Mouse (Mus musculus): ENCODE measurements around the gene Zbtb34. TPM values are rescaled to one million over a fixed set of nuclear protein-coding genes. Genes with fewer than 3 reads are reported as not detected.

The Zbtb34 gene
- polyA plus RNA-seq, 1 experiment from 2014 or later = 10.4 TPM

DNA sequence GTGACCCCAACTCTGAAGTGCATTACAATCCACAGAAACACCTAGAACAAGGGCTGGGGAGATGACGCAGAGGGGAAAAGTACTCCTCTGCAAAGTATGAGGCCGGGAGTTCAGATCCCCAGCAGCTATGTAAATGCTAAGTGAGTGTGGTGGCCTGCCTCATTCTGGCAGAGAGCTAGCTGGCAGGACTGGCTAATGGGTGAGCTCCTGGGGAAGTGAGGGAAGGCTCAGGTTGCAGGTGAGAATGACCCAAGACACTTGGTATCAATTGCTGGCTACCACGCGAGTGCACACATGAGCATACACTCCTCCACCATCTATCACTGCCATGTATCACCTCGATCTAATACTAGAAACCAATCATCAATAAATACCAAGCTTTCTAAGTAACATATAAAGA lies 25.1 kb upstream of the Zbtb34 start:
- Histone ChIP-seq H3K4me3 (replicated peaks) (no peak overlapping the region), H3K36me3 (replicated peaks) (peaks cover 74% of the 10 kb centered on the region), H3K27me3 (no peaks in the 10 kb centered on the region), H3K27ac (no peak overlapping the region), H3K9me3 (no peaks in the 10 kb centered on the region), H3K4me1 (no peaks in the 10 kb centered on the region), H3K4me2 (no peak overlapping the region), H3K9ac (no peak overlapping the region)
- WGBS = 91% methylated on average over 5 of the region's 5 CpGs
- ATAC-seq (ENCODE audit: low FRiP score) = no peak

DNA sequence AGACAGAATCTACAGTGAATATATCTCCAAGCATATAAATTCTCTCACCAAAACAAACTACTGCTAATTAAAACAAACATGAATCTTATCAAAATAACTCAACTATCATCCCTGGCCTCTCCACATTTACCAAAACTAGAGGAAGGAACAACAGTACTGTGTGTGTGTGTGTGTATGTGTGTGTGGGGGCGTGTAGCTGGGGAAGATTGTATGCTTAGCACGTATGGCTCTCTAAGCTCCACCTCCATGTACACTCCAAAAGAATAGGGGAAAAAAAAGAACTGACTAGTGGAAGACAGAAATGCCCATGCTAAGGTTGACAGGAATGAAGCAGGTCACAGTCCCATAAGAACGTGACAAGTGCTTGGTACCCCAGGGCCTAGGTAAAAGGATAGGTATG lies 24.2 kb upstream of the Zbtb34 start:
- Histone ChIP-seq H3K4me2 (no peak overlapping the region), H3K9ac (no peak overlapping the region), H3K36me3 (replicated peaks) (peaks cover 74% of the 10 kb centered on the region), H3K27ac (no peak overlapping the region), H3K9me3 (no peaks in the 10 kb centered on the region), H3K4me3 (replicated peaks) (no peak overlapping the region), H3K27me3 (no peaks in the 10 kb centered on the region), H3K4me1 (no peaks in the 10 kb centered on the region)
- 89% methylated on average over 3 of the region's 3 CpGs for WGBS
- no peak for ATAC-seq (ENCODE audit: low FRiP score)

DNA sequence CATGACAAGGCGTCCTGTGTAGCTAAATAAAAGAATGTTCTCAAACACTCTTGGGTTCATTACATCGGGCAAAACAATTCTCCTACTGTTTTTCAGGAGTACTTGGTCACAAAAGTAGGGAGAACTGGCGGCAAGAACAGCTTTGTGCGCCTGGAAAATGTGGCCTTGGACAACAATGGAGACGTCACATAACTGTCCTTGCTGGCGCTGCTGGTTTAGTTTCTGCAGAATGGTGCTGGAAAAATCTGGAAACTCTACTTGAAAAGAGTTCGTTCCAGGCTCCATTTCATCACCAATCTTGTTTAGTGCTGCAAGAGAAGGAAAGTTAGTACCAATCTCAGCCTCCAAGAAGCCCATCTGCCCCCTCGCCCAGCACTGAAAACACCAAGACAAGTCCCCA lies 23.7 kb upstream of the Zbtb34 start:
- no peak overlapping the region for H3K9ac ChIP-seq
- no peak overlapping the region for H3K4me2 ChIP-seq
- ATAC-seq (ENCODE audit: low FRiP score) = no peak
- H3K9me3 ChIP-seq = no peaks in the 10 kb centered on the region
- no peak overlapping the region for H3K27ac ChIP-seq
- H3K36me3 ChIP-seq (replicated peaks) = peaks cover 75% of the 10 kb centered on the region
- H3K4me1 ChIP-seq = no peaks in the 10 kb centered on the region
- no peak overlapping the region for H3K4me3 ChIP-seq (replicated peaks)
- 89% methylated on average over 8 of the region's 8 CpGs for WGBS
- H3K27me3 ChIP-seq = no peaks in the 10 kb centered on the region

DNA sequence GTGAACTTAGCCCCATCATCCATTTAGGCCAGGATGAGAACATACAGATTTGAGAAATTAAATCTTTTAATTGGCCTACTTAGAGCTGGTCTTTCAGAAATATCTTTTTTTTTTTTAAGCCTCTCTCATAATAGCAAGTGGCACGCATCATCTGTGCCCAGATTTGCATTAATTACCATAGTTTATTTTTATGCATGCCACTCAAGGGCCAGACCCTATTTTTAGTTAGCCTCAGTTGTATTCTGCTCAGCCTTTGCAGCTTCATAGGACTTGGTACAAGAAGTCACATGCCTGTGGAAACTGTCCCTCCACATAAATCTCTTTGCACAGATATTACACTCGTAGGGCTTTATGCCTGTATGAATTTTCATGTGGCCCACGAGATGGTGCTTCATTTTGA lies 22.4 kb upstream of the Zbtb34 start:
- H3K4me1 ChIP-seq = no peaks in the 10 kb centered on the region
- 76% methylated on average over 3 of the region's 3 CpGs for WGBS
- H3K36me3 ChIP-seq (replicated peaks) = peaks cover 79% of the 10 kb centered on the region
- no peak overlapping the region for H3K4me3 ChIP-seq (replicated peaks)
- no peak overlapping the region for H3K9ac ChIP-seq
- no peak overlapping the region for H3K4me2 ChIP-seq
- H3K27ac ChIP-seq = no peak overlapping the region
- ATAC-seq (ENCODE audit: low FRiP score) = no peak
- H3K9me3 ChIP-seq = no peaks in the 10 kb centered on the region
- H3K27me3 ChIP-seq = no peaks in the 10 kb centered on the region

DNA sequence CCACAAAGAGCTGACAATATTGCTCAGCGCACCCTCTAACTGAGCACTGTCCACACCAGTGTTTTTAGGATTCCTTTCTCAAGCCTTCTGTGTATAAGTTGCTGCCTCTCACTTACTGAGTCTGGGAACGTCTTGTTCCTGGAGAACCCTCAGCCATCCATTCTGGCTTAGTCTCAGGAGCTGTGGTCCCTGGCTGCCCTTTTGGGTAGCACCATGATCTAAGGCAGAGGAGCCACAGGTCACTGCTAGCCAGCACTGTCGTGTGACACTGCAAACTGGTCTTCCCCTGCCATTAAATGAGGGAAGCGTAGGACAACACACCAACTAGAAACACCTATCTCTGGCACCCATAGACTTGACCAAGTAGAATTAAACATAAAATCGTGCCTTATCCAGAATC lies 21.6 kb upstream of the Zbtb34 start:
- Histone ChIP-seq H3K4me2 (no peak overlapping the region), H3K9me3 (no peaks in the 10 kb centered on the region), H3K36me3 (replicated peaks) (peaks cover 80% of the 10 kb centered on the region), H3K4me1 (no peaks in the 10 kb centered on the region), H3K27me3 (no peaks in the 10 kb centered on the region), H3K9ac (no peak overlapping the region), H3K4me3 (replicated peaks) (no peak overlapping the region), H3K27ac (no peak overlapping the region)
- no peak for ATAC-seq (ENCODE audit: low FRiP score)
- WGBS = 90% methylated on average over 5 of the region's 5 CpGs

DNA sequence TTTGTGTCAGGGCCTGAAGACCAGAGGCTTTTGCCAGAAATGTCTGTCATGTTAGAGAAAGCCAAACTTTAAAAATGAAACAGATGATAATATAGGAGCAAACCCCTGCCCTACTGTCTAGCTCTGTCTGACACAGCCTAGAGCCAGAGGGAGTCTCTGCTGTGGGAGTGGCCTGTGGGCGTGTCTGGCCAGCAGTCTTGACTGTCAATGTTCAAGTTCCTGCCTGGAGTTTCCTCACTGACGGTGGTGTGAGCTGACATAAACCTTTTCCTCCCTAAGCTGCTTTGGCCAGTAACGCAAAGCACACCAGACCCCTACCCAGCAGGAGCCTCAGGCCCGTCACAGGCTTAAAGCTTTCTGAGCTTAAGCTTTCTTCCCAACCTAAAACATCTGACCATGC lies 21.0 kb upstream of the Zbtb34 start:
- 58% methylated on average over 4 of the region's 4 CpGs for WGBS
- H3K36me3 ChIP-seq (replicated peaks) = peaks cover 80% of the 10 kb centered on the region
- ATAC-seq (ENCODE audit: low FRiP score) = no peak

DNA sequence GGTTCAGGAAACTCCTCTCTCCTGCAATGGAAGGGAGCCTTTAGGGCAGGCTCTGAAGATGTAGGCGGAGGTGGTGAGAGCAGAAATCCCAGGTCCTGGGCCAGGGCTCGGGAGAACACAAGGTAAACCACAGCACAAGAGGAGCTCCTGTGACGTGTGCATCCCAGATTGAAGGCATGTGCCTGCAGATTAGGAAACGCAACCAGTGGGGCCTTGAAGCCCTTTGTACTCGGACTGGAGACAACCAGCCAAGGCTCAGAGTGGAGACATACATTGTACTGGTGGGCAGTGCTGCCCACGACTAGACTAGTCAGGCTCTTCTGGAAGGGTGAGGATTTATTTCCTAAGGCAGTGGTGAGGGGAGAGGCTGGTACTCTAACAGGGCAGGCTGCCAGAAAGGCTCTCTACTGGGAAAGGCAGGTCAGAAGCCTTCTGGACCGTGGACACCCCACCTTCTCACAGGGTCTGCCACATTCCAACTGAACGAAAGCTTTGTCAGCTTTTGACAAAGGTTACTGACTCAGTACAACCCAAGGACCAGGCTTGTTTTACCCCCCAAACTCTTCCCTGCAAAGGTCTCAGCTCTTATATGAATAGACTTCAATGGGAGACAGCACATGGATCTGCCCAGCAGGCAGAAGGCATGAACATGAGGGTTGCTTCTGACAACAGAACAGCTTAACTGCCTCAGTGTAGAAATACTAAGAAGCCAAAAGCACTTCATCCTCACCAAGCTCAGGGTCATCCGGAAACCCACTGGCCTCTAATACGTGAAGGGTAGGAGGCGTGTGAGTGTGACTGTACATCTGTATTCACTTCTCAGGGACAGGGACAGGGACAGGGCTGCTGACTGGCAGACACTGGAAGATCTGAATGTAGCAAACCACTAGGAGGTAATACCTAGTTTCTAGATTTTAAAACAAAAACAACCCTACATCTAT lies 20.2 kb upstream of the Zbtb34 start:
- Histone ChIP-seq H3K4me1 (no peaks in the 10 kb centered on the region), H3K9me3 (no peaks in the 10 kb centered on the region), H3K4me2 (no peak overlapping the region), H3K9ac (no peak overlapping the region), H3K4me3 (replicated peaks) (no peak overlapping the region), H3K27me3 (no peaks in the 10 kb centered on the region), H3K27ac (no peak overlapping the region), H3K36me3 (replicated peaks) (peaks cover 75% of the 10 kb centered on the region)
- WGBS = 86% methylated on average over 11 of the region's 11 CpGs
- ATAC-seq (ENCODE audit: low FRiP score) = no peak

More for the DNA sequence above, 21.0 kb upstream of the Zbtb34 start:
- Histone ChIP-seq H3K4me1 (no peaks in the 10 kb centered on the region), H3K4me2 (no peak overlapping the region), H3K9me3 (no peaks in the 10 kb centered on the region), H3K4me3 (replicated peaks) (no peak overlapping the region), H3K27me3 (no peaks in the 10 kb centered on the region), H3K9ac (no peak overlapping the region), H3K27ac (no peak overlapping the region)

DNA sequence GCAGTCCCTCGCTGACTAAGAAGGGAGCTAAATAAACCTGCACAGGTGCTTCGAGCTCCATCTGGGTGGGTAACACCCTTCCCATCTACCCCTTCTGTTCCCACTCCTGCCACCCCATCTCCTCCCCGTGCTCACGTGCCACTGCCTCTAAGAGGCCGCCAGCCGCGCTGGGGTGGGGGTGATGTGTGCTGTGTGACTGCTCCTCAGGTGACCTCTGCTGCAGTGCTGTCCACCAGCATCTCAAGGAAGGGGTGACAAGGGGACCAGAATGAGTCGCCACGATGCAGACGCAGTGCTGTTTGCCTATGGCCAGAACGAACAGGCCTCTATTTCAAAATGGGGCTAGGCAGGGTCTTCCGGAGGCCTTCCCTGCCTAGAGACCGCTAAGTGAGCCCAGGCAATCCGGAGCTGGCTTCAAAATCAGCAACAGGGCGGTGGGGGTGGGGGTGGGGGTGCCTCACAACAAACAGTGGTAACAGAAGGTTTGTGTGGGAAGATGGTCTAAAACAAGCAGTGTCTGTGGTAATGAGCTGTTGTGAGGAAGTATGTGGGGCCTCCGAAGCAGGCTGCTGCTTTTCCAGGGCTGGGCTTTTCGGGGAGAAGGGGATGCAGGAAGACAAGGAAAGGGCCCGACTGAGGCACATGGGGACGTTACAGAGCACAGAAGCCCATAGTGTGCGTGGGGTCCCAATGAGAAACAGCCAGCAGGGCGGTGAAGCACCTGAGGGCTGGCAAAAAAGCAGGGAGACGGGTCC lies 18.2 kb upstream of the Zbtb34 start:
- 87% methylated on average over 22 of the region's 22 CpGs for WGBS
- Histone ChIP-seq H3K4me2 (no peak overlapping the region), H3K4me3 (replicated peaks) (no peak overlapping the region), H3K36me3 (replicated peaks) (peaks cover 57% of the 10 kb centered on the region), H3K4me1 (no peaks in the 10 kb centered on the region), H3K27ac (no peak overlapping the region), H3K27me3 (no peaks in the 10 kb centered on the region), H3K9ac (no peak overlapping the region), H3K9me3 (no peaks in the 10 kb centered on the region)
- no peak for ATAC-seq (ENCODE audit: low FRiP score)

DNA sequence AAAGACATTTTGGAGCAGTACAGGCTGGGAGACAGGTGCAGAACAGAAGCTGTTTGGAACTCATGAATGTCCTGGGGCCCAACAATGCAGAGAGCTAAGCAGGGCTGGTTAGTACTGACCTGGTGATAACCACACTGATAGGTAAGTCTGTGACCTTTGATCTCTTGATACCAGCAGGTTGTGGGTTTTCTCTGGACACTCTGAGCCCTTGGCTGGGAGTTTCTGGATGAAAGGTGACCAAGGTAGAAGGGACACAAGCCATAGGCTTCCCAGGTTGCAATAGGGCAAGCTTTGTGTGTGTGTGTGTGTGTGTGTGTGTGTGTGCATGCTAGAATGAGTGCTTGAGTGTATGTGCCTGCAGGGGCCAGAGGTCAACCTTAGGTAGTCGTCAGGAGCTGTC lies 15.7 kb upstream of the Zbtb34 start:
- no peak overlapping the region for H3K9ac ChIP-seq
- no peaks in the 10 kb centered on the region for H3K9me3 ChIP-seq
- no peak overlapping the region for H3K27ac ChIP-seq
- no peaks in the 10 kb centered on the region for H3K4me1 ChIP-seq
- peaks cover 32% of the 10 kb centered on the region for H3K36me3 ChIP-seq (replicated peaks)
- H3K4me2 ChIP-seq = no peak overlapping the region
- WGBS = 56% methylated on average over 1 of the region's 1 CpGs
- ATAC-seq (ENCODE audit: low FRiP score) = no peak
- no peaks in the 10 kb centered on the region for H3K27me3 ChIP-seq
- H3K4me3 ChIP-seq (replicated peaks) = no peak overlapping the region

DNA sequence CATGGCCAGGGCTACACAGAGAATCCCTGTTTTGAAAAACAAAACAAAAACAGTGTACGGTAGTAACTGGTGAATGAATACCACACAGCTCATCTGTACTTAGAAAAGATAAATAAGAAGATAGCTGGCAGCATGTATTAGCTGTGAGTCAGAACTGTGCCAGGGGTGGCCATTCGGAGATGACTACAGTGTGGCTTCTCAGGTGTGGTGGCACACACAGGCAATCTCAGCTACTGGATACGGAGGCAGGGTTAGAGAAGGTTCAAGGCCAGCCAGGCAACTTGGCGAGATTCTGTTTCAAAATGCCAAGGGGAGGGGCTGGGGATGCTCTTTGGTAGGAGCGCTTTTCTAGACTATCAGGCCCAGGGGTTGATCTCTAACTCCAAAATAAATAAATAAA lies 14.6 kb upstream of the Zbtb34 start:
- no peak overlapping the region for H3K4me3 ChIP-seq (replicated peaks)
- no peak for ATAC-seq (ENCODE audit: low FRiP score)
- H3K27me3 ChIP-seq = no peaks in the 10 kb centered on the region
- peaks cover 5% of the 10 kb centered on the region for H3K4me1 ChIP-seq
- H3K9ac ChIP-seq = no peak overlapping the region
- WGBS = 91% methylated on average over 5 of the region's 5 CpGs
- no peak overlapping the region for H3K27ac ChIP-seq
- H3K9me3 ChIP-seq = no peaks in the 10 kb centered on the region
- peaks cover 21% of the 10 kb centered on the region for H3K36me3 ChIP-seq (replicated peaks)
- no peak overlapping the region for H3K4me2 ChIP-seq

DNA sequence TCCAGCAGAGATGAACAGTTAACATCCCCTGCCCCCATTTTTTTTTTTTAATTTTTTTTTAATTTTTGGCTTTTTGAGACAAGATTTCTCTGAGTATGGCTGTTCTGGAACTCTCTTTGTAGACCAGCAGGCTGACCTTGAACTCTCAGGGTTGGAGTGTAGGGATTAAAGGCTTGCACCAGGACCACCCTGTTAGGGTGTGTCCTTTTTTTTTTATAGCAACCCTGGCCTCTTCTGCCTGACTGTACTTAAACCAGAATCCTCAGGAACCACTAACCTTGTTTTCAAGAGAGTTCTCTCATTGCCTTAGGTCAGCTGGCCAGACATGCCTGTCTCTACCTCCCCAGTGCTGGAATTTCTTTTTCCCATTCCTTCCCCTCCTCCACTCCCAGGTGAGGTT lies 13.7 kb upstream of the Zbtb34 start:
- Histone ChIP-seq H3K4me1 (peaks cover 13% of the 10 kb centered on the region), H3K27ac (no peak overlapping the region), H3K27me3 (no peaks in the 10 kb centered on the region), H3K4me2 (no peak overlapping the region), H3K4me3 (replicated peaks) (no peak overlapping the region), H3K9ac (no peak overlapping the region), H3K36me3 (replicated peaks) (peaks cover 14% of the 10 kb centered on the region), H3K9me3 (no peaks in the 10 kb centered on the region)
- ATAC-seq (ENCODE audit: low FRiP score) = no peak

DNA sequence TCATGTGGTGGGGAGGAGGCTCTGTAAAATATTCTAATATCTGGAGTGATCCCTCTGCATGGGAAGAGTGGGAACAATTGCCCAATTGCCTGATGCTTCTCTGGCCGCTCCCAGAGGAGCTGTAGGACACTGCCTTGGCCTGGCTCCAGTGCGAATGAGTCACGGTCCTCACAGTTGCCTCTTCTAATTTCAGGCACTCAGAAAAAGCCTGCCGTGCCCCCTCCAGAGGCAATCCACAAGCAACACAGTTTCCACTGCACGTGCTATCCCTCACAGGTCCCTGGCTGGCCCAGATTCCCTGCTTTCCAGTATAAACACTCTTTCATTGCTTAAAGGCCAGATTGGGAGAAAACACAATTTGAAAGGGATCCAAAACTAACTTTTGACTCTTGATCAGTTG lies 13.2 kb upstream of the Zbtb34 start:
- H3K9me3 ChIP-seq = no peaks in the 10 kb centered on the region
- peaks cover 18% of the 10 kb centered on the region for H3K4me1 ChIP-seq
- H3K4me2 ChIP-seq = no peak overlapping the region
- no peak for ATAC-seq (ENCODE audit: low FRiP score)
- 54% methylated on average over 5 of the region's 5 CpGs for WGBS
- H3K36me3 ChIP-seq (replicated peaks) = peaks cover 9% of the 10 kb centered on the region
- no peak overlapping the region for H3K4me3 ChIP-seq (replicated peaks)
- H3K9ac ChIP-seq = no peak overlapping the region
- H3K27me3 ChIP-seq = no peaks in the 10 kb centered on the region
- no peak overlapping the region for H3K27ac ChIP-seq

DNA sequence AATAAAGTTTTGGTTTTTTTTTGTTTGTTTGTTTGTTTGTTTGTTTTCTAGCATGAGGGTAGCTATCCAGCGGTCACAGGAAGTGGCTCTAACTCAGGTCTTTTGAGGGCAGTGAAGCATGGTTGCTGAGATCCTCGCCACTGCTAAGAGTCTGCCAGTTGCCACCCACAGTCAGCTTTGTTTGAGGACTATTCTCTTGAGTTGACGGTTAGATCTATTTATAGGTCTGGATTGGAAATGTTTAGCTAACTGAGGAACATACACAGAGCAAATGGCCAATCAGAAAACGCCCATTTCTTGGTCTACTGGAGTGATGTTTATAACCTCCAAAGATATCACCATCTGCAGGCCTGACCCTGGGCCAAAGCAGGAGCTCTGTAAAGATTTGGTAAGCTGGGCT lies 11.6 kb upstream of the Zbtb34 start:
- no peak overlapping the region for H3K27ac ChIP-seq
- ATAC-seq (ENCODE audit: low FRiP score) = no peak
- no peak overlapping the region for H3K9ac ChIP-seq
- no peaks in the 10 kb centered on the region for H3K9me3 ChIP-seq
- peaks cover 30% of the 10 kb centered on the region for H3K4me1 ChIP-seq
- 53% methylated on average over 4 of the region's 4 CpGs for WGBS
- no peak overlapping the region for H3K4me2 ChIP-seq
- H3K27me3 ChIP-seq = peaks cover 12% of the 10 kb centered on the region; the same call in 1 of the 2 replicates
- H3K4me3 ChIP-seq (replicated peaks) = no peak overlapping the region
- H3K36me3 ChIP-seq (replicated peaks) = no peaks in the 10 kb centered on the region

Data from forebrain, embryonic 12.5 days (tissue).